Mouse (Mus musculus): ENCODE data around the gene Slc6a5. TPM values are rescaled to one million over a fixed set of nuclear protein-coding genes. Genes with fewer than 3 reads are reported as not detected.

Slc6a5 gene
- polyA plus RNA-seq, 1 experiment: not detected

- Histone ChIP-seq H3K36me3 (ENCODE audit: control insufficient read depth, insufficient read depth) (no peaks in the 10 kb centered on the region), H3K4me3 (ENCODE audit: insufficient read depth, poor library complexity, severe bottlenecking) (no peak overlapping the region), H3K27me3 (ENCODE audit: control insufficient read depth, insufficient read depth, insufficient read length) (peaks cover 28% of the 10 kb centered on the region), H3ac (ENCODE audit: control insufficient read depth, insufficient read length, low read depth) (no peak overlapping the region), H3K79me2 (ENCODE audit: control insufficient read depth, insufficient read depth) (no peaks in the 10 kb centered on the region), H3K79me3 (ENCODE audit: low read depth) (no peaks in the 10 kb centered on the region)
- no peak for TF ChIP-seq CEBPB (IDR thresholded peaks at IDR 0.05; ENCODE audit: low read depth)
- TF ChIP-seq CTCF (IDR thresholded peaks at IDR 0.05; ENCODE audit: control insufficient read depth, insufficient read depth, insufficient read length): no peak
- TF ChIP-seq MYOG (IDR thresholded peaks at IDR 0.05; ENCODE audit: control insufficient read depth, extremely low read depth, insufficient read length): no peak
- no peak for TF ChIP-seq USF1 (IDR thresholded peaks at IDR 0.05; ENCODE audit: low read depth)
- TF ChIP-seq MAX (IDR thresholded peaks at IDR 0.05): no peak
- TF ChIP-seq MYOD1 (IDR thresholded peaks at IDR 0.05; ENCODE audit: control insufficient read depth, insufficient read length, low read depth): no peak
- no peak for TF ChIP-seq FOSL1 (IDR thresholded peaks at IDR 0.05; ENCODE audit: insufficient read depth, low read length, poor library complexity, severe bottlenecking)
Observed at GRCm38 (mm10) chr7:49946691-49947090, 36.7 kb downstream of the Slc6a5 start.

DNA sequence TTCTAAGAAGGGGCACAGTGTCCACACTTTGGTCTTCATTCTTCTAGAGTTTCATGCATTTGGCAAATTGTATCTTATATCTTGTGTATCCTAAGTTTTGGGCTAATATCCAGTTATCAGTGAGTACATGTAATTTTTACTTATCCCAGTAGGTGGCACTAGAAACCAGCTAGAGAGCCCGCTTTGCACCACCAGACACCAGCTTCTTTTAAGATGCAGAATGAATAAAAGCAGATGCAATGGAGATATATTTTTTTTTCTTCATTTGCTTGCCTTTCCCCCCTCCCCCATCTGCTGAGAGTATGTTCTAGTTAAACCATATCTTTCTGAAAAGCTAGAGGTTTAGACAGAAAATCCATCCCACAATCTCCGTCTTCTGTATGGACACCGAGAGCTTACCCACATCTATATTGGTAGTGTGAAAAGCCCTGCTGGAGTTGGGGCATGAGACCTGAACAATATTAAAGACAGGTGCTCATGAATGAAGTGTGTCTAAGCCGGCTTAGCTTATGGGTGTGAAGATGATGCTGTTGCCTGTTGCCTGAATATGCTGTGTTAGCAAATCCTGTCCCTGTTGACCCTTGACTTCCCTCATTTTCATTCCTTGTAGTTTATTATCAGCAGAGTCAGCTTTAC is 43.7 kb downstream of the Slc6a5 start:
- no peaks in the 10 kb centered on the region for H3K36me3 ChIP-seq (ENCODE audit: control insufficient read depth, insufficient read depth)
- H3K4me3 ChIP-seq (ENCODE audit: insufficient read depth, poor library complexity, severe bottlenecking): no peak overlapping the region
- H3K27me3 ChIP-seq (ENCODE audit: control insufficient read depth, insufficient read depth, insufficient read length): peaks cover 11% of the 10 kb centered on the region
- H3ac ChIP-seq (ENCODE audit: control insufficient read depth, insufficient read length, low read depth): no peak overlapping the region
- TF ChIP-seq MAX (IDR thresholded peaks at IDR 0.05) (no peak), MYOG (IDR thresholded peaks at IDR 0.05; ENCODE audit: control insufficient read depth, extremely low read depth, insufficient read length) (no peak), CTCF (IDR thresholded peaks at IDR 0.05; ENCODE audit: control insufficient read depth, insufficient read depth, insufficient read length) (no peak), CEBPB (IDR thresholded peaks at IDR 0.05; ENCODE audit: low read depth) (no peak), USF1 (IDR thresholded peaks at IDR 0.05; ENCODE audit: low read depth) (no peak), MYOD1 (IDR thresholded peaks at IDR 0.05; ENCODE audit: control insufficient read depth, insufficient read length, low read depth) (no peak), FOSL1 (IDR thresholded peaks at IDR 0.05; ENCODE audit: insufficient read depth, low read length, poor library complexity, severe bottlenecking) (no peak)
- H3K79me3 ChIP-seq (ENCODE audit: low read depth): no peaks in the 10 kb centered on the region
- H3K79me2 ChIP-seq (ENCODE audit: control insufficient read depth, insufficient read depth): no peaks in the 10 kb centered on the region

- TF ChIP-seq CTCF (IDR thresholded peaks at IDR 0.05; ENCODE audit: control insufficient read depth, insufficient read depth, insufficient read length) (no peak), FOSL1 (IDR thresholded peaks at IDR 0.05; ENCODE audit: insufficient read depth, low read length, poor library complexity, severe bottlenecking) (no peak), MYOG (IDR thresholded peaks at IDR 0.05; ENCODE audit: control insufficient read depth, extremely low read depth, insufficient read length) (no peak), MAX (IDR thresholded peaks at IDR 0.05) (no peak), CEBPB (IDR thresholded peaks at IDR 0.05; ENCODE audit: low read depth) (no peak), USF1 (IDR thresholded peaks at IDR 0.05; ENCODE audit: low read depth) (no peak), MYOD1 (IDR thresholded peaks at IDR 0.05; ENCODE audit: control insufficient read depth, insufficient read length, low read depth) (no peak)
- peaks cover 19% of the 10 kb centered on the region for H3K27me3 ChIP-seq (ENCODE audit: control insufficient read depth, insufficient read depth, insufficient read length)
- no peaks in the 10 kb centered on the region for H3K79me2 ChIP-seq (ENCODE audit: control insufficient read depth, insufficient read depth)
- no peaks in the 10 kb centered on the region for H3K36me3 ChIP-seq (ENCODE audit: control insufficient read depth, insufficient read depth)
- H3K4me3 ChIP-seq (ENCODE audit: insufficient read depth, poor library complexity, severe bottlenecking): no peak overlapping the region
- no peaks in the 10 kb centered on the region for H3K79me3 ChIP-seq (ENCODE audit: low read depth)
- no peak overlapping the region for H3ac ChIP-seq (ENCODE audit: control insufficient read depth, insufficient read length, low read depth)
Observed at GRCm38 (mm10) chr7:49954834-49955233, 44.9 kb downstream of the Slc6a5 start.

- no peak overlapping the region for H3K4me3 ChIP-seq (ENCODE audit: insufficient read depth, poor library complexity, severe bottlenecking)
- H3K79me3 ChIP-seq (ENCODE audit: low read depth): no peaks in the 10 kb centered on the region
- TF ChIP-seq MYOG (IDR thresholded peaks at IDR 0.05; ENCODE audit: control insufficient read depth, extremely low read depth, insufficient read length) (no peak), MYOD1 (IDR thresholded peaks at IDR 0.05; ENCODE audit: control insufficient read depth, insufficient read length, low read depth) (no peak), MAX (IDR thresholded peaks at IDR 0.05) (no peak), FOSL1 (IDR thresholded peaks at IDR 0.05; ENCODE audit: insufficient read depth, low read length, poor library complexity, severe bottlenecking) (no peak), USF1 (IDR thresholded peaks at IDR 0.05; ENCODE audit: low read depth) (no peak), CTCF (IDR thresholded peaks at IDR 0.05; ENCODE audit: control insufficient read depth, insufficient read depth, insufficient read length) (no peak), CEBPB (IDR thresholded peaks at IDR 0.05; ENCODE audit: low read depth) (no peak)
- H3ac ChIP-seq (ENCODE audit: control insufficient read depth, insufficient read length, low read depth): no peak overlapping the region
- no peaks in the 10 kb centered on the region for H3K79me2 ChIP-seq (ENCODE audit: control insufficient read depth, insufficient read depth)
- H3K36me3 ChIP-seq (ENCODE audit: control insufficient read depth, insufficient read depth): no peaks in the 10 kb centered on the region
- H3K27me3 ChIP-seq (ENCODE audit: control insufficient read depth, insufficient read depth, insufficient read length): peaks cover 19% of the 10 kb centered on the region
Observed at GRCm38 (mm10) chr7:49957142-49957541, 47.2 kb downstream of the Slc6a5 start.

GRCm38 (mm10) chr7:49963764-49964163 is 53.8 kb downstream of the Slc6a5 start:
- TF ChIP-seq CEBPB (IDR thresholded peaks at IDR 0.05; ENCODE audit: low read depth) (no peak), FOSL1 (IDR thresholded peaks at IDR 0.05; ENCODE audit: insufficient read depth, low read length, poor library complexity, severe bottlenecking) (no peak), MAX (IDR thresholded peaks at IDR 0.05) (no peak), USF1 (IDR thresholded peaks at IDR 0.05; ENCODE audit: low read depth) (no peak), CTCF (IDR thresholded peaks at IDR 0.05; ENCODE audit: control insufficient read depth, insufficient read depth, insufficient read length) (no peak), MYOD1 (IDR thresholded peaks at IDR 0.05; ENCODE audit: control insufficient read depth, insufficient read length, low read depth) (no peak)

More at GRCm38 (mm10) chr7:49963764-49964163, 53.8 kb downstream of the Slc6a5 start:
- H3K79me3 ChIP-seq (ENCODE audit: low read depth): no peaks in the 10 kb centered on the region
- H3K4me3 ChIP-seq (ENCODE audit: insufficient read depth, poor library complexity, severe bottlenecking): no peak overlapping the region
- no peaks in the 10 kb centered on the region for H3K36me3 ChIP-seq (ENCODE audit: control insufficient read depth, insufficient read depth)
- H3ac ChIP-seq (ENCODE audit: control insufficient read depth, insufficient read length, low read depth): no peak overlapping the region
- H3K27me3 ChIP-seq (ENCODE audit: control insufficient read depth, insufficient read depth, insufficient read length): peaks cover 19% of the 10 kb centered on the region
- no peaks in the 10 kb centered on the region for H3K79me2 ChIP-seq (ENCODE audit: control insufficient read depth, insufficient read depth)
